Mouse (Mus musculus) layer of hippocampus, adult 18-20 months (tissue): ENCODE results near the gene Fam234b. TPM values are rescaled to one million over a fixed set of nuclear protein-coding genes. Genes with fewer than 3 reads are reported as not detected.

ENCODE experiments used
- DNase-seq, 2 experiments: peaks; one replicate each; pipeline ENCODE4 v3.0.0; 2022; ENCODE audit warnings: low spot score in 2 of 2
- long read RNA-seq: library from polyadenylated mRNA; stranded (forward); transcript quantifications from one replicate; pipeline ENCODE4 v2.0.0, GENCODE M21; 2021
- total RNA-seq, 2 experiments: library from RNA; stranded (reverse); gene quantifications; 2 replicates each; pipeline ENCODE4 v1.2.3; 2021

The Fam234b gene
- total RNA-seq, result 100 to 1,000 TPM; 169 to 171 TPM
- long read RNA-seq, full-length matches to known transcripts, result 180 of 261 reads
- long read RNA-seq, partial matches to known transcripts, result 41 of 261 reads
- long read RNA-seq, other reads (novel, unspliced or antisense), result 40 of 261 reads

- DNase-seq, result peak; percentile 80 to 88
Measured at GRCm38 (mm10) chr6:135197921-135198532, at the start of gene Fam234b, which contains the start of gene Hebp1. Gene Fam234b (plus strand): TSS chr6:135197977. Gene Hebp1 (minus strand): TSS chr6:135198022.

GRCm38 (mm10) chr6:135148506-135148905 is 49.3 kb upstream of the Fam234b start:
- no peak for DNase-seq

GRCm38 (mm10) chr6:135149175-135149574 is 48.6 kb upstream of the Fam234b start:
- DNase-seq, result no peak

- no peak for DNase-seq
Measured at GRCm38 (mm10) chr6:135149722-135150121, 48.1 kb upstream of the Fam234b start.

- DNase-seq, result peak in 1 of 2 experiments; percentile 50
Measured at GRCm38 (mm10) chr6:135150311-135150710, 47.5 kb upstream of the Fam234b start.

- DNase-seq, result no peak
Measured at GRCm38 (mm10) chr6:135153719-135154118, 44.1 kb upstream of the Fam234b start.

GRCm38 (mm10) chr6:135156597-135156996 is 41.2 kb upstream of the Fam234b start:
- peak in 1 of 2 experiments; percentile 45 for DNase-seq

- no peak for DNase-seq
Measured at GRCm38 (mm10) chr6:135157496-135157895, 40.3 kb upstream of the Fam234b start.

GRCm38 (mm10) chr6:135158509-135158908 is 39.3 kb upstream of the Fam234b start:
- DNase-seq, result no peak

- no peak for DNase-seq
Measured at GRCm38 (mm10) chr6:135161356-135161755, 36.4 kb upstream of the Fam234b start.

- no peak for DNase-seq
Measured at GRCm38 (mm10) chr6:135162311-135162710, 35.5 kb upstream of the Fam234b start.

GRCm38 (mm10) chr6:135162861-135163260 is 34.9 kb upstream of the Fam234b start:
- no peak for DNase-seq

- no peak for DNase-seq
Measured at GRCm38 (mm10) chr6:135165191-135165590, 32.6 kb upstream of the Fam234b start.

- DNase-seq, result no peak
Measured at GRCm38 (mm10) chr6:135165706-135166105, 32.1 kb upstream of the Fam234b start.

GRCm38 (mm10) chr6:135166262-135166661 is 31.5 kb upstream of the Fam234b start:
- no peak for DNase-seq

GRCm38 (mm10) chr6:135166712-135167111 is 31.1 kb upstream of the Fam234b start:
- no peak for DNase-seq

- peak; percentile 81 to 83 for DNase-seq
Measured at GRCm38 (mm10) chr6:135167380-135168311, 30.1 kb upstream of the Fam234b start.

GRCm38 (mm10) chr6:135168471-135168870 is 29.3 kb upstream of the Fam234b start:
- no peak for DNase-seq

GRCm38 (mm10) chr6:135169246-135169645 is 28.5 kb upstream of the Fam234b start:
- no peak for DNase-seq

GRCm38 (mm10) chr6:135171736-135172135 is 26.0 kb upstream of the Fam234b start:
- DNase-seq, result no peak

GRCm38 (mm10) chr6:135175014-135175413 is 22.8 kb upstream of the Fam234b start:
- DNase-seq, result peak in 1 of 2 experiments; percentile 33

- no peak for DNase-seq
Measured at GRCm38 (mm10) chr6:135177271-135177670, 20.5 kb upstream of the Fam234b start.
